ENCODE assay signal across 11 mouse cellular contexts in the genomic region with DNA sequence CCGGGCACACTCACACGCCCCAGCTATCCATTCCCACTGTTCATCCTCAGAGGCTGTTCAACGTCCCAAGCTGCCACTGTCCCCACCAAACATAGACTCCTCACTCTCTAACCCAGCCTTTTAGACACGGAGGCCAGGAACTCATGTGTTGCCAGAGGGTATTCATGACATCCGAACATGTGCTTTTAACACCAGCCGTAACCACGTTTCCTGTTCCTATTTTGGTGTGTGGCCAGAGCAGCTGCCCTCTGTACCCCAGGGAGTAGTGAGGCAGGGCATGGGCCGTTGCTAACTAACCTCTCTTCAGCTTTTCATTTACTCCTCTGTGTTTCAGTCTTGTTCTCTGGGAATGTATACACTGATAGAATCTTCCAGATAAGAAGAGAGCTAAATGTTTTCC.
DNase-seq lines count a peak whose midpoint lies in the region; ATAC-seq lines count a peak whose summit lies in the region.
"Had no signal": no experiment of that assay in that cellular context is flagged by ENCODE, and none has a peak within 500 bp of the region (broad histone marks: within the 10 kb centered on the region; RNA-seq: fewer than 3 reads in every experiment).

No protein-coding gene starts in this region.

- peak; percentile 38; the same call in 1 of the 2 replicates for ATAC-seq in monocyte, adult 5-6 weeks (replicated peaks; ENCODE audit: insufficient number of reproducible peaks, low FRiP score, low TSS enrichment, poor library complexity, severe bottlenecking)
- ATAC-seq: hindbrain, embryonic 16.5 days had no signal

- H3K9me3 ChIP-seq in hindbrain, embryonic 10.5 days = no peaks in the 10 kb centered on the region
- H3K9me3 ChIP-seq: limb, embryonic 13.5 days had no signal

- peak; percentile 2 to 8 for DNase-seq in lung, adult 18-20 months
- no peak for DNase-seq in lung, postnatal 4 days
- peak; percentile 16 for DNase-seq in forelimb bud, embryonic 11.5 days (ENCODE audit: low read depth, low spot score)
- DNase-seq in thymus, postnatal 25 days = peak; percentile 36
- no peak for DNase-seq in right cerebral cortex, adult 18-20 months
- no peak for DNase-seq in hindbrain, embryonic 10.5 days (ENCODE audit: low spot score)
- DNase-seq: adrenal gland, adult 8-10 months; cerebellum, adult 2 months had no signal

- 66% methylated on average over 8 of the region's 8 CpGs for WGBS in hindbrain, embryonic 10.5 days

- H3K4me3 ChIP-seq in hindbrain, embryonic 10.5 days = no peak overlapping the region
- H3K4me3 ChIP-seq: limb, embryonic 13.5 days had no signal

- H3K4me1 ChIP-seq in hindbrain, embryonic 10.5 days (replicated peaks) = peaks cover 4% of the 10 kb centered on the region

- H3K36me3 ChIP-seq in hindbrain, embryonic 10.5 days = no peaks in the 10 kb centered on the region
- H3K36me3 ChIP-seq: limb, embryonic 13.5 days had no signal

- H3K27ac ChIP-seq in hindbrain, embryonic 10.5 days = no peak overlapping the region
- H3K27ac ChIP-seq: limb, embryonic 13.5 days had no signal

- H3K27me3 ChIP-seq in hindbrain, embryonic 10.5 days (ENCODE audit: insufficient read depth, poor library complexity, severe bottlenecking) = 0 out of 2 replicates have a peak, but pooled peaks cover 3% of the 10 kb centered on the region

Comparison
In these comparisons a context has a peak if more than half of its experiments do, and no peak if none do; other contexts are left out.
1. DNase-seq: peak in lung, adult 18-20 months (2 of 2), forelimb bud, embryonic 11.5 days (single experiment) and thymus, postnatal 25 days (single experiment); none in lung, postnatal 4 days (0 of 2), right cerebral cortex, adult 18-20 months (single experiment) and hindbrain, embryonic 10.5 days (single experiment).